Mouse (Mus musculus) thymus, postnatal 4 days (tissue): ENCODE measurements around the gene Fkbp11.

Source experiments
- DNase-seq: peaks from one replicate; pipeline ENCODE4 v3.0.0; 2021

Fkbp11 gene

GRCm38 (mm10) chr15:98692171-98692715, 35.8 kb downstream of the Fkbp11 start:
- DNase-seq, result no peak

GRCm38 (mm10) chr15:98691486-98692147, 36.4 kb downstream of the Fkbp11 start:
- no peak for DNase-seq

DNA sequence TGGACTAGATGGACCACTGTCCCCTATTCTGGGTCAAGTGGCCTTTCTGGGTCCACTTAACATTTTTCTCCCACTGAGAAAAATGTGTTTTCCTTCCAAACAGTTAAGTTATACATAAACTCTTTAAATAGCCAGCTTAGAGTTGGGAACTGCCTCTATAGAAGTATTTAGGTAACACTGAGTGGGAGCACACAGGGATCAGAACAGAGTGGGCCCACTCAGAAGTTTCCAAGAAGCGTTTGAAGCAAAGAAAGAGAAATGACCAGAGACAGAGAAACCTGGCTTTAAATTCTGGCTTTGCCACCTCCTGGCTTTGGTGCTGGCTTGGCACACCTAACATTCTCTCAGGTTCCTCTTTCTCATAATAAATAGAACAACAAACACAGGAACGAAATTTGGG, 38.3 kb downstream of the Fkbp11 start:
- no peak for DNase-seq

GRCm38 (mm10) chr15:98685926-98686325, 42.1 kb downstream of the Fkbp11 start:
- DNase-seq, result peak; percentile 37

DNA sequence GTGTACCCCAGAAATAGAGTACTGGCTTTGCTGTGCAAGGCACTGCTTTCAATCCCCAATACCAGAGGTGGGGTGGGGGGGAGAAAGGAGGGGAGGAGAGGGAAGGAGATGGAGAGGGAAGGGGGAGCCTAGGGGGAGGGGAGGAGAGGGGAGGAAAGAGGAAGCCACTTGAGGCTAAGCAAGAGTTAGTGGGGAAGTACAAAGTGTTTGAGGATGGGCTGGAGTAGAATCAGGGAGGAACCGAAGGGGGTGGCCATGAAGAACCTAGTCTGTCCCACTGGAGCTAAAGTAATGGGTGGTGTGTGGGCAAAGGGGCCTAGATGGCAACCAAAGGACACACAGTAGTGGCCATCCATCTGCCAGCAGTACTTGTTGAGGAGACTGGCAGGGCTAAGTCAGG, 44.3 kb downstream of the Fkbp11 start:
- no peak for DNase-seq

DNA sequence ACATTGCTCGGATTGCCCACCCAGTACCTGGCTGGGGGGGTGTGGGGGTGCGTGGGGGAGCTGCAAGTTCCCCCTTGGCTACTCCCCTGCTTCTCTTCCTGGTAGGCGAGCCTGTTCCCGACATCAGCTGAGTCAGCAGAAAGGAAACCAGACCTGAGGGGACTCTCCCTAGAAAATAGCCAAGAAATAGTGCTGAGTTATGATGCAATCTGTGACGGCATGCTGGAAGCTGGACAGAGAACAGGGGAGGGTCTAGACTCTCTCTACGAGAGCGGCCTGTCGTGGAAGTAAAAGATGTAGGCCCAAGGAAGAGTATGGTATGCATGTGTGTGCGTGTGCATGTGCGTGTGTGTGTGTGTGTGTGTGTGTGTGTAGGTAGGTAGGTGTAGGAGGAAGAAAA, 44.8 kb downstream of the Fkbp11 start:
- no peak for DNase-seq

GRCm38 (mm10) chr15:98681633-98682032, 46.4 kb downstream of the Fkbp11 start:
- no peak for DNase-seq

GRCm38 (mm10) chr15:98680660-98681059, 47.3 kb downstream of the Fkbp11 start:
- no peak for DNase-seq

DNA sequence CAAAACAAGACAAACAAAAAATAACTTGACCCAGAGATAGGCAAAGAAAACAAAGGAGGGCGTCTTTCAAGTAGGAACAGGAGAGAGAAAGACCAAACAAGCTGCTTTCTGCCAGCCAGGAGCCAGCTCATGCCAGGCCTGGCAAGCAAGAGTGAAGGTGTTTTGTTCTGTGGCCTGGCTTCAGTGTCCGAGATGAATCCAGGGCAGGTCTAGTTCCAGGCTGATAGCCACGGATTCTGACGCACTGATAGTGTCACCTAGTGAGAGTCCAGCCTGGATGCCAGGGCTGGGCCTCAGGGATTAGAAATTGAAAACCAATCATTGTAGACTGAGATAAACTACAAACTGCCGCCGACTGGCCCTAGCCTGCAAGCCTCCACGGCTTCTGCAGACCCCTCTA, 50.0 kb downstream of the Fkbp11 start:
- DNase-seq, result no peak

- peak; percentile 70 for DNase-seq
Measured at GRCm38 (mm10) chr15:98676940-98677728, 50.9 kb downstream of the Fkbp11 start, which contains the start of gene Rnd1. Gene Rnd1, minus strand, starts transcription at chr15:98677461.

GRCm38 (mm10) chr15:98676471-98676870, 51.5 kb downstream of the Fkbp11 start:
- DNase-seq, result peak; percentile 53

DNA sequence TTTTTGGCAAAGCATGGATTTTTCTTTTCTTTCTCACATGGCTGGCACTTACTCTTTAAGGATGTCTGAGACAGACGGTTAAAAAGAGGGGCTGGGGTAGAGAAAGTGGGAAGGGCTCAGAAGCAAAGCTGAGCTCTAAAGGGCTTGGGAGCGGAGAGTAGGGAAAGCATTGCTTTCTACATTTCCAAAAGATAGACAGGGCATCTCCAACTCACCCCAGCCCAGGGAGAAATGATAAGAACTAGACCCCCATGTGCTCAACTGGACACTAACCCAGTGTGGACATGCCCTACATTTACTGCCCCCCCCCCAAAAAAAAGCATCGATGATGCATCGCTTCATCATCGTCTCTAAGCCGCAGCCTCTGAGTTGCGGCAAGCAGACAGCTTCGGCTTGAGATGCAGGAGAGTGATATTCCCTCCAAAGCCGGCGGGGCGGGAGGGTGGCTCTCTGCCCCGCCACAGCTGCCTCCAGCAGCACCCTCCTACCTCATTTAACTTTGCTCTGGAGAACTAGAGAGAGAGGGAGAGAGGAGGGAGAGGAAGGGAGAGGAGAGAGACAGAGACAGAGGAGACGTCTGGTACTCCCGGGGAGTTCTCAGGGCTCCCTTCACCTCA, 52.3 kb downstream of the Fkbp11 start:
- peak; percentile 25 for DNase-seq

DNA sequence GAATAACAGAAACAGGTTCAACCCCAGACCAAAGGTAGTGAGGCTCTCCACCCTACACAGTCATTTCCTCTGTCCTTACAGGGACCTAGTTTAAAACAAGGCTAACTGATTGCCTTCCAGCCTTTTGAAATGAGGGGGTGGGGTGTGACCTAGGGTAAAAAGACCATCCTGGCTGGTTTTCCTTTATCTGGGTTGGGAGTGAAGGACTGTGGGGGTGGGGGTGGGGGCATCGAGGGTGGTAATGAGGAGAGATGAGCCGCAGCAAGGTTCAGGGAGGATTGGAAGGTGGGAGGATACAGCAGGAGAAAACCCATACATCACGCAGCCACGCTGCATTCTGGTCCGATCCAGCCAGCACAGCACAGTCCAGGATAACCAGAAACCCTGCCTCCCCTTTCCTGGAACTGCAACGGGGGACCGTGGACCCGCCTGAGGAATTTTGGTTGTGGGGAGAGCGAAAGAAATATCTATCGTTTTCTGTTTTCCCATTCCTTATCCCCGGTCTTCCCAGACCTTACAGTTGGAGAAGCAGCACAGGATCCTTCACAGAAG, 52.9 kb downstream of the Fkbp11 start:
- DNase-seq, result no peak
